Mouse (Mus musculus): ENCODE measurements at regions not wholly inside any gene's neighbourhood (a gene's known extent, or its start where the extent isn't known, plus 50 kb on each side); places are given as distances from the start of the nearest gene placed in this dataset.
A peak's percentile ranks its signal among the peaks of the same experiment; 100 is the strongest.

- no peak for DNase-seq (ENCODE audit: low read depth, low spot score)
These were observed 88.7 kb upstream of the Noct start for GRCm38 (mm10) chr3:51135581-51135980.

GRCm38 (mm10) chr3:51137730-51138312, 86.4 kb upstream of the Noct start:
- no peak for DNase-seq (ENCODE audit: low read depth, low spot score)

- no peak for DNase-seq (ENCODE audit: low read depth, low spot score)
These were observed 78.3 kb upstream of the Noct start for GRCm38 (mm10) chr3:51145985-51146384.

GRCm38 (mm10) chr3:51150012-51150411, 74.2 kb upstream of the Noct start:
- DNase-seq (ENCODE audit: low read depth, low spot score): no peak

- DNase-seq (ENCODE audit: low read depth, low spot score): no peak
These were observed 73.1 kb upstream of the Noct start for GRCm38 (mm10) chr3:51151104-51151503.

- DNase-seq (ENCODE audit: low read depth, low spot score): no peak
These were observed 68.6 kb upstream of the Noct start for GRCm38 (mm10) chr3:51155621-51156020.

- peak; percentile 49 for DNase-seq (ENCODE audit: low read depth, low spot score)
These were observed 67.6 kb upstream of the Noct start for GRCm38 (mm10) chr3:51156386-51157290.

- no peak for DNase-seq (ENCODE audit: low read depth, low spot score)
These were observed 67.0 kb upstream of the Noct start for GRCm38 (mm10) chr3:51157291-51157650.

- no peak for DNase-seq (ENCODE audit: low read depth, low spot score)
These were observed 65.8 kb upstream of the Noct start for GRCm38 (mm10) chr3:51158449-51158848.

- DNase-seq (ENCODE audit: low read depth, low spot score): no peak
These were observed 64.9 kb upstream of the Noct start for GRCm38 (mm10) chr3:51159322-51159721.

GRCm38 (mm10) chr3:51159881-51160280, 64.4 kb upstream of the Noct start:
- no peak for DNase-seq (ENCODE audit: low read depth, low spot score)

- DNase-seq (ENCODE audit: low read depth, low spot score): no peak
These were observed 63.6 kb upstream of the Noct start for GRCm38 (mm10) chr3:51160625-51161024.

GRCm38 (mm10) chr3:51169150-51169925, 54.9 kb upstream of the Noct start:
- no peak for DNase-seq (ENCODE audit: low read depth, low spot score)

- DNase-seq (ENCODE audit: low read depth, low spot score): peak; percentile 66
These were observed 53.9 kb upstream of the Noct start for GRCm38 (mm10) chr3:51170225-51170852.
